Mouse (Mus musculus) left cerebral cortex, postnatal 10 days (tissue): ENCODE measurements around the gene Dek. TPM values are rescaled to one million over a fixed set of nuclear protein-coding genes. Genes with fewer than 3 reads are reported as not detected.
A peak's percentile ranks its signal among the peaks of the same experiment; 100 is the strongest.

Experiments used
- DNase-seq, 2 experiments: peaks; one replicate each; pipeline ENCODE4 v3.0.0; 2021 to 2022; ENCODE audit warnings: low spot score in 2 of 2, mixed read lengths in 1 of 2; ENCODE audit errors: extremely low spot score in 1 of 2
- intact Hi-C: fragments of 180-260 bp; cut with DNase I; formaldehyde crosslinking; loops from one replicate; pipeline ENCODE4 v1.15.1; 2025
- total RNA-seq, 2 experiments: library from RNA; stranded (reverse); gene quantifications; 2 replicates each; pipeline ENCODE4 v1.2.3; 2021

Dek gene
- total RNA-seq, 2 experiments from 2014 or later: 56.2 to 56.8 TPM

DNA sequence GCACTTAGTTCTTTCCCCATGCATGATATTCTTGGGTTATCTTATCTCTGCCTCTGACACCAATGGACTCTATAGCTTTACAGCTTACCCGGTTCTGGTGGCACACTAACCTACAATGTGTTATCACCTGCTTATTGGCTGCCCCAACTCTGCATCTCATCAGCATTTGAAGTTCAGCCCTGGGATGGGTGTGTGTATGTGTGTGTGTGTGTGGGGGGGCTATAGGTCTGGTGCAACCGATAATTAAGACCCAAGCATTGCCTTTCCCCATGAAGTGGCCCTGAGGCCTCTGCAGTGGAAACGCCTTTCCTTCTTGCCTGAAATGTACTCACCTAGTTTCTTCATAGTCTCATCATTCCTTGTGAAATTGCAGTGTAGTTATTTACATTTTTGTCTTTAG, 10.0 kb upstream of the Dek start:
- DNase-seq: no peak
- intact Hi-C loops: no loop called here

- no peak for DNase-seq
- intact Hi-C loops: no loop called here
Observed at GRCm38 (mm10) chr13:47112924-47113323, 6.9 kb upstream of the Dek start.

DNA sequence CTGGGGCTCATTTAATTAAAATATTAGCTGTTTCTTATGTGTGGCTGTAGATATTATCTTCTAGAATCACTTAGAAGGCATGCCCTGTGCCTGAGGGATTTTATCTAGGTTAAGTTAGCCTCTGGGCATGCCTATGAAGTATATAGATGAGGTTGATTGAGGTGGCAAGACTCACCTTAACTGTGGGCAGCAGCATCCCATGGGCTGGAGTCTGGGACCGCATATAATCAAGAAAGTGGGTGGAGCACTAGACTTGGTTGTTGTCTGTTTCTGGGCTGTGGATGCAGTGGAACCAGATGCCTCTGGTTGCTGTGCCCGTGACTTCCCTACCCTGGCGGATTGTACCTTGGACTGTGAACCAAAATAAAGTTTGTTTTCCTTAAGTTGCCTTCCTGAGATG, 6.1 kb upstream of the Dek start:
- intact Hi-C loops: no loop called here
- no peak for DNase-seq

DNA sequence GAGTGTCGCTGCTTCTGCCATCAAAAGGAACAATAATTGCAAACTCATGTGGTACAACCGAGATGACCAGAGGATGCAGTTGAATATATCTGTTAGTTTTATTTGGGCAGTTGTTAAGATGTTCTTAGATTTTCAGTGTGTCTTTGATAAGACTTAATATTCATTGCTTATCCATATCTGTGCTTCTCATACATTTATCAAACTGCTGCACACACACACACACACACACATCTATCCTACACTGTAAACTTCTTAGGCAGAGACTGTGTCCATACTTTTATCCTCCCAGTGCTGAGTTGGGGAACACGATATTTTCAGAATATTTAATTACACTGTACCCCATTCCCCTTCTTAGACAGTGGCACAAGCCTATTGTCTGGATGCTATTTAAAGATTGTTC, 5.2 kb upstream of the Dek start:
- intact Hi-C loops: no loop called here
- DNase-seq: no peak

DNA sequence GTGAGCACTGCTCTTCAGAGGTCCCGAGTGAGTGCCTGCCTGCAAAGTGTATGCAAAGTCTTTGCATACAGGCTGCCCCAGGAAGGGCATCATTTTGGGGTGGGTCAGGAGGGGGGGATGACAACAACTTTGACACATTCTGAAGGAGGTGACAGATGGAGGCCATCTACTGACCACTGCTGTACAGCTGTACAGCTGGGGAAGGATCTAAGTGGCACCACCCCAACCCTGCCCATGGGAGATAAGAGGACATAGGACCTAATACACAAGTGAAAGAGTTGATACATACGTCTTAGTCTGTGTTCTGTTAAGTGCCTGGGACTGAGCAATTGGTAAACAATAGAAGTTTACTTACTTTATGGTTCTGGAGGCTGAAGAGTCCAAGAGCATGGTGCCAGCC, 3.2 kb upstream of the Dek start:
- intact Hi-C loops: no loop called here
- DNase-seq: no peak

- no peak for DNase-seq
- intact Hi-C loops: no loop called here
Observed at GRCm38 (mm10) chr13:47106580-47106888, 533 bp upstream of the Dek start.

- intact Hi-C loops: no loop called here
- DNase-seq: peak; percentile 14 to 44
Observed at GRCm38 (mm10) chr13:47104856-47105541, 1.0 kb downstream of the Dek start.

GRCm38 (mm10) chr13:47104146-47104545, 1.9 kb downstream of the Dek start:
- no peak for DNase-seq
- intact Hi-C loops: no loop called here

- intact Hi-C loops: no loop called here
- no peak for DNase-seq
Observed at GRCm38 (mm10) chr13:47100587-47100986, 5.4 kb downstream of the Dek start.

DNA sequence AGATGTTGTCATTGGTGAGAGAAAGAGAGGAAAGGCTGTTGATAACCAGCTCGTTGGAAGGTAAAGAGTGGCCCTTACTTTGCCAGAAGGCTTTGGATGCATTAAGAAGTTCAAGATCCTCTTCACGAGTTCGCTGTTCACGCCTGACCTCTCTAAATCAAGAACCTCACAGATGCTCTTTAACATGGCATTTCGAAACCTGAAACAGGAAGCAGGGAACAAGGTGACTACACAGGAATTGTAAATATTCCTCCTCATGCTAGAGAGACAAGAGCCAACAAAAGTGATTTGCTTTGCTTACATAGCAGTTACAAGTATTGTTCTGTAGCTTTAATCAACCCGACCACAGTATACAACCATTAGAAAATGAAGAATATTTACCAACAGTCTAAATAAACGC, 6.7 kb downstream of the Dek start:
- intact Hi-C loops: no loop called here

GRCm38 (mm10) chr13:47096591-47096990, 9.4 kb downstream of the Dek start:
- intact Hi-C loops: no loop called here
- no peak for DNase-seq

More for the DNA sequence above, 6.7 kb downstream of the Dek start:
- DNase-seq: no peak

- no peak for DNase-seq
- intact Hi-C loops: no loop called here
Observed at GRCm38 (mm10) chr13:47093791-47094190, 12.2 kb downstream of the Dek start.

GRCm38 (mm10) chr13:47089271-47089670, 16.7 kb downstream of the Dek start:
- DNase-seq: no peak
- intact Hi-C loops: no loop called here

- intact Hi-C loops: no loop called here
- no peak for DNase-seq
Observed at GRCm38 (mm10) chr13:47088433-47088832, 17.6 kb downstream of the Dek start.

GRCm38 (mm10) chr13:47080905-47081505, 25.0 kb downstream of the Dek start:
- intact Hi-C loops: no loop called here
- no peak for DNase-seq

DNA sequence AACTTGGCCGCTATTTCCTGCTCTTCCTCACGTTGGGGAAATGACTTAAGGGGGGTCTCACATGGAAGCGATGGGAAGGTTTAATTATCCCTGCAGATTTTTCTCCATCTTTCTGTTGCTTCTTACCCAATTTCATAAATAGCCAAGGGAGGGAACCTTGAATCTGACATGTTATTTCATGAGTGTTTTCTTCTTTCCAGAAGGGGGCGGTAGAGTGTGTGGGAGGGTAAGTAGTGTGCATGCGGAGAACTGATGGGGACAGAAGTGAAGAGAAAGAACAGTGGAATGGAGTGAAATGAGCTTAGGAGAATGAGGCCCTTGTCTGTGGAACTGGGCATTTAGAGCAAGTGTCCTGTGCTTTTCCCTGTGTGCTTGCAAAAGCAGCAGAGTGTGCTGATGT, 27.2 kb downstream of the Dek start:
- intact Hi-C loops: no loop called here
- DNase-seq: no peak

DNA sequence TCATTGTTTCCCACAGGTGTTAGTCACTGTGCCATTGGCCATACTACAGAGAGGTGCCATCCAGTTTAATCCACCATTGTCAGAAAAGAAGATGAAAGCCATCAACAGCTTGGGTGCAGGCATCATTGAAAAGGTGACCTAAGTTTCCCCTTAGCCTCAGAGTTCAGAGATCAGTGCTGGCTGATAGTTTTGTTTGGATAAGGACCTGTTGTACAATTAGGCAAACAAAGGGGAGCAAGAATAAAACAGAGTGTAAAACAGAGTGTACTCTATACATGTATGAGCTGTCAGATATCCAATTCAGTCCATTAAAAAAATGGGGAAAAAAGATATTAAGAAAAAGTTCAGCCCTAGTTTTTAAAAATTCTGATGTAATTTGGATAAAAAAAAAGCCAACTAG, 28.6 kb downstream of the Dek start:
- intact Hi-C loops: no loop called here
- DNase-seq: no peak

GRCm38 (mm10) chr13:47076156-47076555, 29.8 kb downstream of the Dek start:
- no peak for DNase-seq
- intact Hi-C loops: no loop called here

DNA sequence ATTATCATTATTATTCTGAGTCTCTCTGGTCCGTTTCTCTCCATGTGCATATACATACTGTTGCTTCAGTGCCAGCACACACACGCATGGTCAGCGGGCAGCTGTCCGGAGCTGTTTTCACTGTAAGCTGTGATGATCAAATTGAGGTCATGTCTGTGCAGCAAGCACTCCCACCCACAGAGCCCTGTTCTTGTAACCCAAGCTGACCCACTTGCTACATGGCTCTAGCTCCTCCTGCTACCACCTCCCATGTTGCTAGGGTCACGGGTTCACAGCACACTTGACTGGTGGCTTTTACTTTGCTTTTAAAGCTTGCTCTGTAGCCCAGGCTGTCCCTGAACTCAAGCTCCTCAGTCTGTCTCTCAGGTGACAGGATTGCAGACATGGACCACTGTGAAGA, 33.5 kb downstream of the Dek start:
- DNase-seq: no peak
- intact Hi-C loops: no loop called here

DNA sequence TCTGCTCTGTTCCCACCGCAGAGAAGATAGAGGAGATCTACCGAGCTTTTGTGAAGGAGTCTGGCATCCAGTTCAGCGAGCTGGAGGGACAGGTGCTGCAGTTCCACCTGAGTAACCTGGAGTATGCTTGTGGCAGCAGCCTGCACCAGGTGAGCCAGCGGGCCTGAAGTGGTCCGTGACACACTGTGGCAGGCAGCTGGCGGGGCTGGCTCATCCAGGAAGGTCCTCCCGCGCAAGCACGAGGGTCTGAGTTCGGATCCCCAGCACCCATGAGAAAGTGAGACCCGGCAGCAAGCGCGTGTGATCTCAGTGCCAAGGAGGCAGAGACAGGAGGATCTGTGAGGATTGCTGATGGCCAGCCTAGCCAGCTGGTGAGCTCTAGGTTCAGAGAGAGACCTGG, 34.1 kb downstream of the Dek start:
- intact Hi-C loops: no loop called here
- no peak for DNase-seq
